Mouse (Mus musculus) neural tube, embryonic 13.5 days (tissue): ENCODE measurements at regions not wholly inside any gene's neighbourhood (a gene's known extent, or its start where the extent isn't known, plus 50 kb on each side); places are given as distances from the start of the nearest gene placed in this dataset.
A peak's percentile ranks its signal among the peaks of the same experiment; 100 is the strongest.
"Not testable (repeated sequence)": the region's sequence is repeated elsewhere in the genome, so short reads cannot be mapped to it uniquely, and the experiment has no call there.

Experiments used
- ATAC-seq: fragments of 200-750 bp; cut with Nextera tagmentation; 2 replicates; pipeline ENCODE4 v1.8.0; 2017; ENCODE audit warnings: low read depth, mild to moderate bottlenecking, moderate TSS enrichment, moderate library complexity
- H3K27ac ChIP-seq: fragments of 300-500 bp; sonication (generic); replicated peaks from 2 replicates; pipeline ENCODE4 v1.5.1; 2015; ENCODE audit warnings: moderate library complexity, mild to moderate bottlenecking, inconsistent platforms
- H3K27me3 ChIP-seq: fragments of 300-500 bp; sonication (generic); 2 replicates; pipeline ENCODE4 v1.6.1; 2015; ENCODE audit warnings: mild to moderate bottlenecking, inconsistent platforms
- H3K36me3 ChIP-seq: fragments of 300-500 bp; sonication (generic); 2 replicates; pipeline ENCODE4 v1.6.1; 2015; ENCODE audit warnings: mild to moderate bottlenecking, inconsistent platforms
- H3K4me1 ChIP-seq: fragments of 300-500 bp; sonication (generic); replicated peaks from 2 replicates; pipeline ENCODE4 v1.6.1; 2015; ENCODE audit warnings: inconsistent platforms
- H3K4me2 ChIP-seq: fragments of 300-500 bp; sonication (generic); 2 replicates; pipeline ENCODE4 v1.6.1; 2015; ENCODE audit warnings: inconsistent platforms, mild to moderate bottlenecking, moderate library complexity
- H3K4me3 ChIP-seq: fragments of 300-500 bp; sonication (generic); 2 replicates; pipeline ENCODE4 v1.5.1; 2015; ENCODE audit warnings: mild to moderate bottlenecking, inconsistent platforms
- H3K9ac ChIP-seq: fragments of 300-500 bp; sonication (generic); 2 replicates; pipeline ENCODE4 v1.6.1; 2015; ENCODE audit warnings: moderate library complexity, mild to moderate bottlenecking, inconsistent platforms
- H3K9me3 ChIP-seq: fragments of 300-500 bp; sonication (generic); 2 replicates; pipeline ENCODE4 v1.6.1; 2016; ENCODE audit warnings: inconsistent platforms
- WGBS: fragments of 180-500 bp; shearing (Covaris S2); methylation state at CpG from one replicate; pipeline ENCODE4 v1.1.7; 2015; 5-methylcytosine and 5-hydroxymethylcytosine counted together

DNA sequence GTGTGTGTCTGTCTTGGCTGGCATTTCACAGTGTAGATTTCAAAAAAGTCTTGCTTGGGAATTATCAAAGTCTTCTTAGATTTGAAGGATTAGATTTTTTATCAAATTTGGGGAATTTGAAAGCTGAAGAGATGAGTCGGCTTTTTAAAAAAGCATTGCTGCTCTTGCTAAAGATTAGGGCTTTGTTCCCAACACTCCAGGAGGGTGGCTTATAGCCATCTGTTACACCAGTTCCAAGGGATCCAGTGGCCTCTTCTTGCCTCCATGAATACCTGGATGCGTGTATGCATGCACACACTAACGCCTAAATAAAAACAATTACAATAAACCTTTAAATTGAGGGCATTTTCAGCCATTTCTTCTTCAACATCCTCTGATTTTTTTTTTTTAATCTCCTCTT, 144.5 kb upstream of the Mon1b start:
- H3K9ac ChIP-seq: no peak overlapping the region
- H3K27me3 ChIP-seq: no peaks in the 10 kb centered on the region
- no peak overlapping the region for H3K4me2 ChIP-seq
- H3K9me3 ChIP-seq: no peaks in the 10 kb centered on the region
- H3K4me3 ChIP-seq: no peak overlapping the region
- no peaks in the 10 kb centered on the region for H3K4me1 ChIP-seq
- no peak overlapping the region for H3K27ac ChIP-seq
- no peak for ATAC-seq
- no peaks in the 10 kb centered on the region for H3K36me3 ChIP-seq
- 86% methylated on average over 3 of the region's 3 CpGs for WGBS

DNA sequence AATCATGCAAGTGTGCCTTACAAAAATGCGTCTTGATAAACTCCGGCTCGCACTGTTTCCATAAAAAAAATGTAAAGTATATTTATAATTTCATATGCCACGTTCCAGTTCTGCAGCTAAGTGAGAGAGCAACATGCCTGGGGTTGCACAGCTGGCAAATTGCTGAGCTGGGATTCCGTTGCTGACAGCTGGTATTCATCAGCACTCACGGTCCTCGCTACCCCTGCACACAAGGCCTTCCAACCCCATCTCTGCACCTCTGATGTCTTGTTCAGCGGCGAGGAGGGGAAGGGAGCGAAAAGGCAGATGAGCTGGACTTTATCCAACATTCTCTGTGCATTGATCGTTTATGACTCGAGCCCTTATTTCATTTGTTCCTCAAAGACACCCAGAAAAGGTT, 138.5 kb upstream of the Mon1b start:
- Histone ChIP-seq H3K4me1 (no peaks in the 10 kb centered on the region; the same call in 1 of the 2 replicates), H3K9me3 (no peaks in the 10 kb centered on the region), H3K4me2 (no peak overlapping the region), H3K27me3 (no peaks in the 10 kb centered on the region), H3K27ac (no peak overlapping the region), H3K4me3 (no peak overlapping the region), H3K9ac (no peak overlapping the region), H3K36me3 (no peaks in the 10 kb centered on the region)
- WGBS: 60% methylated on average over 12 of the region's 12 CpGs
- ATAC-seq: no peak

DNA sequence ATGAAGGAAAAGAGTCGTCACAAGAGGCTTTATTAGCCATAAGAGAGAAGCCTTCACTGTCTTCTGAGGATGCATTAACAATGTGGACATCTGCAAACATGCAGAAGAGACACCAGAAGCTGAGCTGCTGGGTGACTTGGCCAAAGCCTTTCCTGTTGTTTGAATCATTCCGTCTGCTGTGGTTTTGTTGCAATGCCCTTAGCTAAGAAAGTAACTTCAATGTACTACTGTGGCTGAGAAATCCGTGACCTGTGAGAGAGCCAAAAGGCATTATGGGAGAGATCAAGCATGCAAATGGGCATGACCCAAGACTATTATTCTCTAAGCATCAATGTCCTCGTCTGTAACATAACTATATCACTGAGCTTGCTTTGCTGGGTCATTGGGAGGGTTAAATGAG, 132.7 kb upstream of the Mon1b start:
- Histone ChIP-seq H3K9ac (no peak overlapping the region), H3K27me3 (no peaks in the 10 kb centered on the region), H3K4me1 (peaks cover 3% of the 10 kb centered on the region; the same call in 1 of the 2 replicates), H3K36me3 (no peaks in the 10 kb centered on the region), H3K4me3 (no peak overlapping the region), H3K4me2 (no peak overlapping the region), H3K27ac (no peak overlapping the region), H3K9me3 (no peaks in the 10 kb centered on the region)
- no peak for ATAC-seq
- WGBS: 41% methylated on average over 4 of the region's 4 CpGs

DNA sequence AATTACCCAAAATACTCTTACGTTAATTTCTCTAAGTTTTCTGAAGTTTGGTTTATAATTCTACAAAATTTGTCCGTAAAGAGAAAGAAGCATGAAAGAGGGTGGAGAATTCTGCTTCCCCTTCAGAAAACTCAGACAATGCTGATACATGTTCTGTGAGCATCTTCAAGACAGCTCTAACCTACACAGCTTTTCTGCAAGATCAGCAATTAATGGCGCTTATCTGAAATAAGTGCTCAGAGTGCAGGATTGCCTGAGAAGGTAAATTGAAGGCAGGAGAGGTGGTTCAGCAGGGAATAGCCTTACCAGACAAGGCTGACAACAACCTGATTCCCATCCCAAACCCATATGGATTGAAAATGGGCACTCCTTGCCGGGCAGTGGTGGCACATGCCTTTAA, 122.5 kb upstream of the Mon1b start:
- no peak overlapping the region for H3K9ac ChIP-seq
- ATAC-seq: no peak
- no peaks in the 10 kb centered on the region for H3K36me3 ChIP-seq
- no peak overlapping the region for H3K4me2 ChIP-seq
- no peaks in the 10 kb centered on the region for H3K27me3 ChIP-seq
- no peaks in the 10 kb centered on the region for H3K4me1 ChIP-seq
- H3K4me3 ChIP-seq: no peak overlapping the region
- no peak overlapping the region for H3K27ac ChIP-seq
- 95% methylated on average over 4 of the region's 4 CpGs for WGBS
- no peaks in the 10 kb centered on the region for H3K9me3 ChIP-seq

DNA sequence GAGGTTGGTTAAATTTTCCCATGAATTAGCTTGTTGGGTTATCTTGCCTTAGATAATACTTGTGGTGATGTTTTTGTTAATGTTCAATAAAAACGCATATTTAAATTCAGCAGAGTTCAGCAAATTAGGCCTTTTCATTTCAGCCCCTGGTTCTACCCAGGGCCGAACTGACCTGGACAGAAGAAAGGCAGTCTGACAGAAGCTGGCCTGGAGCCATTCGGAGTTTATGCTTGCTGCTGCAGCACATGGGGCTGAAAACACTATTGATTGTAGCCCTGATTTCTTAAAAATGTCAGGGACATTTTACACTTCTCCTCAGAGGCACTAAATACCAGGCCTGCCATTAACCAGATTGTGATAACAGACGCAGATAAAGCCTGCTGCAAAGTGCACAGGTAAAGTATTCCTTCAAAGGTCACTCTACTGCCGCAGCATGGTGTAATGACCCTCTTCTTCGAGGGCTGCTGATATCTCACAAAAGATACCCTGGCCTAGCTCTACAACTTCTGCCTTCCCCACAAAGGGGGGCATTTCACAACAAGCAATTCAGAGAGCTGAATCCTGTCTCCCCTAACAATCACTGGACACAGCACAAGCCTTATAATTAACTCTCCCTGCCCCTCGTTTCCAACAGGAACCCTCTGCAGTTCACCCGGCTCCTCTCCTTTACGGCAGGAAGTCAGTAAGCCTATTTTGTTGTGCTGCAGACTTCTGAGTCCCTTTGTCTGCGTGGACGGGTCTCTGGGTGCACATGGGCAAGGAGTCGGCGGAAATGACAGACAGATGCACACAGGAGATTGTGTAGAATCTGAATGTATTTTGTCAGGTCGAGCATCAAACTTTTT, 121.3 kb upstream of the Mon1b start:
- no peaks in the 10 kb centered on the region for H3K9me3 ChIP-seq
- no peak overlapping the region for H3K27ac ChIP-seq
- H3K4me2 ChIP-seq: no peak overlapping the region
- no peak overlapping the region for H3K4me3 ChIP-seq
- WGBS: 62% methylated on average over 14 of the region's 14 CpGs
- no peak overlapping the region for H3K9ac ChIP-seq
- no peak for ATAC-seq
- no peaks in the 10 kb centered on the region for H3K36me3 ChIP-seq
- H3K4me1 ChIP-seq: no peaks in the 10 kb centered on the region
- no peaks in the 10 kb centered on the region for H3K27me3 ChIP-seq

DNA sequence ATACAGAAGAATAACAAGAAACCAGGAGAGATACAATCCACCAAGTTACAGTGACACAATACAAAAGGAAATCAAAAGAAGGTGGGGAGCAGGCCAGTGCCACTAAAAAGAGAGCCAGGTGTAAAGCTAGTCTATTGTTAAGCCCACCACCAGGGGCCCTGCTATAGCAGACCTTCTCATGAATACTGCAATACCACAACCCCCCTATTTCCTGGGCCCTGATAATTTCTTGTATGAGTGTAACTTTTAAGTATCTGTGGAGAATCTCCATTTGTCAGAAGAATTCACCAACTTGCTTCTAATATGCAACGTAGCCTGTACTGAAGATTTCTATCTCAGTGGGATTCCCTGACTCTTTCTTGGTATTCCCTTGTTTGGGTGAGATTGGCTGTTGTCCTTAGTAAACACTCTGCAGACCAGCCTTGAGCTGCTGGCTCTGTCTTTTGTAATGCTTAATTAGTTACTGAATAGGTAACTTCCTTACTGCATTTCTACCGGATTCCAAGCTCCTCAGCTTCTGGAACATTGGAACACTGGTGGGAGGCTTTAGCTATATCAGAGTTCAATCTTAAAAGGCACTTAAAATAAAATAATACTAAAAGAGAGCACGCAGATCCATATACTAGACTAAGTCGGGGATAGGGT, 120.5 kb upstream of the Mon1b start:
- not testable (repeated sequence) for H3K4me1 ChIP-seq, H3K27me3 ChIP-seq, H3K36me3 ChIP-seq, H3K9me3 ChIP-seq, ATAC-seq, H3K27ac ChIP-seq, H3K9ac ChIP-seq, H3K4me3 ChIP-seq, H3K4me2 ChIP-seq
- WGBS: 73% methylated on average over 4 of the region's 4 CpGs

DNA sequence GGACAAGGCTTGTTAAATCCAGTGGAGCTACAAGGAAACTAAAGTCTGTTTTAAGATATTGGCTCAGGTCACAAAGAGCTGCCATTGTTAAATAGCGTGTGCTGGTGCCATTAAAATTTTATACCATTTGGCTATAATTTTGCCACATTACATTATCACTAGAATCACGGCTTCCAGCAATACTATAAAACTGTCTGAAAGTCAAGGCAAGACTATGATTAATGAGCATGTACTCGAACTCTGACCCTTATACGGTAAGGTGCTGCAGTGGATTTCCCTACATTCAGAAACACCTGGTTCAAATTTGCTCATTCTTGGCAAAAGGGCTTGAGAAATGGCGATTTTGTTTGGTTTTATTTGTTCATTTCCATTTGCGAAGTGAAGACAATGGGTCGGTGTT, 119.2 kb upstream of the Mon1b start:
- no peaks in the 10 kb centered on the region for H3K9me3 ChIP-seq
- ATAC-seq: no peak
- H3K4me1 ChIP-seq: no peaks in the 10 kb centered on the region
- WGBS: 79% methylated on average over 7 of the region's 7 CpGs
- no peak overlapping the region for H3K27ac ChIP-seq
- no peak overlapping the region for H3K4me2 ChIP-seq
- H3K9ac ChIP-seq: no peak overlapping the region
- no peaks in the 10 kb centered on the region for H3K27me3 ChIP-seq
- no peak overlapping the region for H3K4me3 ChIP-seq
- H3K36me3 ChIP-seq: no peaks in the 10 kb centered on the region

DNA sequence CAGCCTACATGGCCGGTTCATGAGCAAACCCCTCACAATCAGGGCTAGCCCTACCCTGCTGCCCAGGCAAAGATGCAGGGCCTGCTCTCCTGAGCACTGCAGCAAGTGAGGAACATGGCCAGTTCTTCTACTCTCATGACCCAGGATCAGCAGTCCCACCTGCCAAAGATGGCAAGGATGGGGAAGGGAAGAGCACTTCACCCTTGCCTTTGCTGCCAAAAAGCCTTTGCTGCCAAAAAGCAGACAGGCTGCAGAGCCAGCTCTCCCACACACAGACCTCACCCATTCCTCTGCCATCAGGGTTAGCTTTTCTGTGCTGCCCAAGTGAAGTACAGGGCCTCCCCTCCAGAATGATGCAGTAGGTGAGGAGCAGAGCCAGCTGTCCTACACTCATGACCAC, 117.5 kb upstream of the Mon1b start:
- Histone ChIP-seq H3K4me3 (no peak overlapping the region), H3K9me3 (no peaks in the 10 kb centered on the region), H3K4me2 (no peak overlapping the region), H3K36me3 (no peaks in the 10 kb centered on the region), H3K4me1 (no peaks in the 10 kb centered on the region), H3K27ac (no peak overlapping the region), H3K27me3 (no peaks in the 10 kb centered on the region), H3K9ac (no peak overlapping the region)
- WGBS: 73% methylated on average over 1 of the region's 1 CpGs
- ATAC-seq: no peak

DNA sequence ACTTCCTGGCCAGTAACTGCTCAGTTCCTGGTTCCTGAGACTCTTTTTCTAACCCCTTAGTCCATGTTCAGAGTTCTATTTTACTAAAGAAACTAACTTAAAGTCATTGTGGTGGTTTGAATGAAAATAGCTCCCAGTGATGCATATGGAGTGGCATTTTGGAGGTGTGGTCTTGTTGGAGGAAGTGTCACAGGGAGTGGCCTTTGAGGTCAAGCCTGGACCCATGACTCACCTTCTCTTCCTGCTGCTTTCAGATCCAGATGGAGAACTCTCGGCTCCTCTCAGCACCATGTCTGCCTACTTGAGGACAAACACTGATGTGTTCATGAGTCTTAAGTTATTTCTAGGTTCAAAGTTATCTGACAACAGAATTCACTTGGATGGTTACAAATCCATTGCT, 111.8 kb upstream of the Mon1b start:
- Histone ChIP-seq H3K36me3 (no peaks in the 10 kb centered on the region), H3K9ac (no peak overlapping the region), H3K27ac (no peak overlapping the region), H3K27me3 (no peaks in the 10 kb centered on the region), H3K4me3 (no peak overlapping the region), H3K4me1 (no peaks in the 10 kb centered on the region), H3K4me2 (no peak overlapping the region), H3K9me3 (no peaks in the 10 kb centered on the region)
- ATAC-seq: no peak
- WGBS: 71% methylated on average over 1 of the region's 1 CpGs

DNA sequence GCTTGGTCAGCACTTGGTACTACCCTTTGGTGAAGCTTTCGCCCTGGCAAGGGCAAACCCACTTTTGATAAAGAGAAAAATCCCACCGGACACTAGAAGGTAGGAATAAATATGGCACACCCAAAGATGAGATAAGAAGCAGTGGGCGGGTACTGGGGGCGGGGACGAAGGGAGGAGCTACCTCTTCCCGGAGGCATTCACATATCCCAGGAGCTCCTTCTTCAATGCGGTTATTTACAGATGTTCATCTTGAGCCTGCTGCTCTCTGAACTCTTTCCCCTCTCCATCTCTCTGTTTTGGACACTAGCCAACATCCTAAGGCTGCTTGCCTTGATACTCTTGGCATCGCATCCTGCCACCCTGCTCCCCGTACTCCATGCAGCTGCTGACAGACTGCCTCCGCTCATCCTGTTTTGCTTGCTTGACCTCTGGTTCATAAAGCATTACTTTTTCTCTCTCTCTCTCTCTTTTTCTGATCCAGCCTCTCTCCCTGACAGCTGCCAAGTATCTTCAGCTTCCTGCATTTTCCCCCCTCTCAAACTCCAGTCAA, 104.2 kb upstream of the Mon1b start:
- 61% methylated on average over 10 of the region's 10 CpGs for WGBS
- Histone ChIP-seq H3K36me3 (no peaks in the 10 kb centered on the region), H3K9me3 (no peaks in the 10 kb centered on the region), H3K4me2 (0 out of 2 replicates have a peak overlapping the region, but pooled peaks have one; percentile 12), H3K9ac (no peak overlapping the region), H3K27ac (no peak overlapping the region), H3K4me3 (no peak overlapping the region), H3K4me1 (peaks cover 6% of the 10 kb centered on the region; the same call in 1 of the 2 replicates), H3K27me3 (no peaks in the 10 kb centered on the region)
- ATAC-seq: no peak

DNA sequence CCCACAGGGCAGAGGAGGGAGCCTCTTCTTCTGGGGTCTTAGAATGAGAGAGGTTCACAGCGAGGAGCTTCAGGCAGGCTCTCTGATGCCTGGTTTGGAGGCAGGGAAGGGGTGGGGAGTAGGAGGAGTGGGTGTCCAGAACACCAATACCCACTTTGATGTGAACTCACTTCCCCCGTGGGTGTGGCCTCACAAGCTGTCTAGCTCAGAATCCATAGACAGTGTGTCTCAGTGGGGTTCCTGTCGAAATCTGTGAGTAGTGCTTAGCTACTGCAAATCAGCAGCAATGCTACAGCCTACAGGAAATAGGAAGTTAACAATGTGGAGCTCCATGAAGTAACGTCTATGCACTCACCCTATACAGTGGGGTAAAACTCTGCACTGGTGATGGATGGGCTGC, 102.5 kb upstream of the Mon1b start:
- Histone ChIP-seq H3K4me3 (no peak overlapping the region), H3K9ac (no peak overlapping the region), H3K4me1 (peaks cover 6% of the 10 kb centered on the region; the same call in 1 of the 2 replicates), H3K27ac (no peak overlapping the region), H3K27me3 (no peaks in the 10 kb centered on the region), H3K36me3 (no peaks in the 10 kb centered on the region), H3K9me3 (no peaks in the 10 kb centered on the region), H3K4me2 (no peak overlapping the region)
- 50% methylated on average over 4 of the region's 4 CpGs for WGBS
- no peak for ATAC-seq

DNA sequence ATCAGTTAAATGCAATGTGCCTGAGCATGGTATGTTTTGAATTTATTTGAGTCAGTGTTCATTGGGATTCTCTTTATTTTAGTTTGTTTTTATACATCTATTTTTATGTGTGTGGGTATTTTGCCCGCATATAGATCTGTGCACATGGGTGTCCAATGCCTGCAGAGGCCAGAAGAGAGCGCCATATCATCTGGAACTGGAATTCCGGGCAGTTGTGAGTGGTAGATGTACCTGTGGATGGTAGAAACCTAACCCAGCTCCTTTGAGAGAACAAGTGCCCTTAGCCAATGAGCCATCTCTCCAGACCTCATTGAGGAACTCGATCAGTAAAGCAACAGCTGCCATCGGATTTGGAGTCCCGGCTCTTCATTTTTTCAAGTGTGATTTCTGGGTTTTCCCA, 94.0 kb upstream of the Mon1b start:
- WGBS: 89% methylated on average over 6 of the region's 6 CpGs

More for the DNA sequence above, 94.0 kb upstream of the Mon1b start:
- Histone ChIP-seq H3K9me3 (no peaks in the 10 kb centered on the region), H3K9ac (no peak overlapping the region), H3K36me3 (no peaks in the 10 kb centered on the region), H3K27me3 (no peaks in the 10 kb centered on the region), H3K27ac (no peak overlapping the region), H3K4me2 (no peak overlapping the region), H3K4me3 (no peak overlapping the region), H3K4me1 (no peaks in the 10 kb centered on the region)
- ATAC-seq: no peak
